Mouse (Mus musculus) forebrain, embryonic 16.5 days (tissue): ENCODE measurements around the gene Gm29666. TPM values are rescaled to one million over a fixed set of nuclear protein-coding genes. Genes with fewer than 3 reads are reported as not detected.
"Not testable (repeated sequence)": the region's sequence is repeated elsewhere in the genome, so short reads cannot be mapped to it uniquely, and the experiment has no call there.

Source experiments
- ATAC-seq: fragments of 200-750 bp; cut with Nextera tagmentation; 2 replicates; pipeline ENCODE4 v1.8.0; 2017; ENCODE audit warnings: mild to moderate bottlenecking, moderate library complexity
- H3K27ac ChIP-seq: fragments of 300-500 bp; sonication (generic); 2 replicates; pipeline ENCODE4 v1.5.1; 2014; ENCODE audit warnings: low read length, control low read depth
- H3K27me3 ChIP-seq: fragments of 300-500 bp; sonication (generic); replicated peaks from 2 replicates; pipeline ENCODE4 v1.6.1; 2014; ENCODE audit warnings: low read length; ENCODE audit not compliant: control insufficient read depth, insufficient read depth
- H3K36me3 ChIP-seq: fragments of 300-500 bp; sonication (generic); 2 replicates; pipeline ENCODE4 v1.6.1; 2014; ENCODE audit not compliant: control insufficient read depth, insufficient read depth
- H3K4me1 ChIP-seq: fragments of 300-500 bp; sonication (generic); replicated peaks from 2 replicates; pipeline ENCODE4 v1.6.1; 2014; ENCODE audit warnings: low read length; ENCODE audit not compliant: control insufficient read depth, insufficient read depth
- H3K4me2 ChIP-seq: fragments of 300-500 bp; sonication (generic); 2 replicates; pipeline ENCODE4 v1.6.1; 2014; ENCODE audit warnings: mild to moderate bottlenecking, low read length, control low read depth
- H3K4me3 ChIP-seq: fragments of 300-500 bp; sonication (generic); replicated peaks from 2 replicates; pipeline ENCODE4 v1.5.1; 2014; ENCODE audit warnings: mild to moderate bottlenecking, low read length, control low read depth
- H3K9ac ChIP-seq: fragments of 300-500 bp; sonication (generic); replicated peaks from 2 replicates; pipeline ENCODE4 v1.6.1; 2014; ENCODE audit warnings: low read depth, low read length, control low read depth
- H3K9me3 ChIP-seq: fragments of 300-500 bp; sonication (generic); 2 replicates; pipeline ENCODE4 v1.6.1; 2016; ENCODE audit warnings: low read length; ENCODE audit not compliant: control insufficient read depth
- WGBS: fragments of 180-500 bp; shearing (Covaris S2); extraction: QIAGEN DNeasy Blood & Tissue Kit; methylation state at CpG from one replicate; pipeline ENCODE4 v1.1.7; 2014; 5-methylcytosine and 5-hydroxymethylcytosine counted together
- polyA plus RNA-seq: library from polyadenylated mRNA; unstranded; fragments of >200 nt; fragmentation: Nextera tagmentation; extraction: Ambion mirVana; gene quantifications from 2 replicates; pipeline ENCODE4 v1.2.1, GENCODE M21; 2015

Gm29666 gene
- polyA plus RNA-seq, 1 experiment from 2014 or later = 1.1 TPM

DNA sequence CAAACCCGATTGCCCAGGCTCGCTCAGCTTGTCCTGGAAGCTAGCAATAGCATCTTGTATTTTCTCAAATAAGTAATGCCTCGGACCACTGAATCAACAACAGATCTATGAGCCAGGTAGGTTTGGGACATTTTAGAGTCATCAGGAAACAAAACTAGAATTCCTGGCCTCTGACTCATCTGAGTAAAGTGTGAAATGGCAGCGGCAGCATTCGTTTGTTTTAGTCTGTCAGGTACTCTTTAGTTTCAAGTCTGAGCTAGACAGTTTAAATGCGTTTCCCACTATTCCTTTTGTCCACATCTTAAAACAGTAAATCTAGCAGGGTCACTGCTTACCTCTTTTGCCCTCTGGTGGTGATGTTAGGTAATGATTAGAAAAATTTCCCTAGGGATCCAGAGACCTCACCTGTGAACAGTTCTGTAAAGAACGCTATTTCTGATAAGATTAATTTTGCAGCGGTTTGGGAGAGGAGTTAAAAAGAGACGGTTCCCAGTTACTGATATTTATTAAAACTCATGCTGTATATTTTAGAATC lies 5.0 kb upstream of the Gm29666 start:
- peaks cover 18% of the 10 kb centered on the region for H3K36me3 ChIP-seq
- H3K9me3 ChIP-seq = no peaks in the 10 kb centered on the region
- H3K27ac ChIP-seq = peak overlapping the region; percentile 23; the same call in 1 of the 2 replicates
- no peaks in the 10 kb centered on the region for H3K27me3 ChIP-seq
- WGBS = 12% methylated on average over 9 of the region's 9 CpGs
- H3K4me3 ChIP-seq = peak overlapping the region; percentile 83
- H3K9ac ChIP-seq = peak overlapping the region; percentile 94
- H3K4me2 ChIP-seq = peak overlapping the region; percentile 72
- ATAC-seq = no peak
- peaks cover 28% of the 10 kb centered on the region for H3K4me1 ChIP-seq

DNA sequence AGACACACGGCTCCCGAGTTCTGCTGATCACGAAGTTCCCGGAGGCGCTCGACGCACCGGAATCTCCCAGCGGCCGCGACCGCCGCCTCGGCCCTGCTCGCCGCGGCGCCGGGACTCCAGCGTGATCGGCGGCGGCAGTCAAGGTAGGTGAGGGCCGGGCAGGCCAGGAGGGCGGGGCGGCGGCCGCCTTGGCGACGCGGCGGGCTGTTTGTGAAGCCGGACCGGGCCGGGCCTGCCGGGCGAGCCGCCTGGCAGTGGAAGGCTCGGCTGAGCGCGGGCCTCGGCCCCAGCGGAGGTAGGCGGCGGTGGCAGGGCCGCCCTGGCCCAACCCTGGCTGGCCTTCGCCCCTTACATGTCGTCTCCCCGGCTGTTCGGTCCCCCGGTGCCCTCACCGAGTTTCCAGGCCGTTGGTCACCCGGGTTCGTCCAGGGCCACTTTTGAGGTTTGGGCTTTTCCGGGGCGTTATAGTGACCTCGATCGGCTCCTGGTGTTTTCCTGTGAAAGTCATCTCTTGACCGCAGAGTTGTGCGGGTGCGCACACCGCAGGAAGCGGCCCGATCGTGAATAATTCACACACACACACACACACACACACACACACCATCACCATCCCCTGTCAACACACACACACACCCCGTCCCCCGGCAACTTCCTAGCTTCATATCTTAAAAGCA lies 3.8 kb upstream of the Gm29666 start:
- under 1% methylated on average over 67 of the region's 68 CpGs for WGBS

DNA sequence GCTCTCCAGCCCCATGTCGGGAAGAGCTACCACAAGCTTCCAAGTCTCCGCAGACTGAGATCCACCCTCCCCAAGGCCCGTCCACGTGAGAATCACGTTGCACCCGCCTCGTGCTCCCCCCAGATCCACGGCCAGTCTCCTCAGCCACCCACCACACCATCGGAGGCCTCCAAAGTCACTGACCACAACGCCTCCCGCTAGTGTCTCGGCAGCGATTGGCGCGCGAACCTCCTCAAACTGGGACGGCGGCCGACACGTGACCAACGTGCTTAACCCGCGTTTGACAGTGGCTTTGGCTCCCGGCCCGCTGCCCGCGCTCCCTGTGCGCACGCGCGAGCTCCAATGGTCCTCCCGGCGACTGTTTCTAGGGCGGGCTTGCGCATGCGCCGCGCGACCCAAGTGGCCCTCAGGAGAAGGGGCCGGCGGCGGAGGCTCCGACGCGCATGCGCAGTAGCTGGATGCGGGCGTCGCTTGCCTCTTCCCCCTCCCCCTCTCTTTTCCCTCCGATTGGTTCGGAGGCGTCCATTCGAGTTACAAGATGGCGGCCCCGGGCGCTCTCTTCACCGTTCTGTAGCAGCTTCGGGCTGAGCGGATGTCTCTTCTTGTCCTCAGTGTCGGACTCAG lies 3.2 kb upstream of the Gm29666 start, which contains the start of gene Nup50:
Nup50 (plus strand) TSS at position 528 of the 624 bp plus-strand sequence.
- under 1% methylated on average over 49 of the region's 60 CpGs for WGBS
- ATAC-seq = peak; percentile 90
- Histone ChIP-seq H3K36me3 (0 out of 2 replicates have a peak, but pooled peaks cover 2% of the 10 kb centered on the region), H3K4me2 (peak within 1 kb of the TSS; percentile 85), H3K27me3 (no peaks in the 10 kb centered on the region), H3K9ac (peak within 1 kb of the TSS; percentile 94), H3K4me1 (peaks cover 28% of the 10 kb centered on the region), H3K4me3 (peak within 1 kb of the TSS; percentile 83), H3K27ac (peak within 1 kb of the TSS; percentile 94), H3K9me3 (no peaks in the 10 kb centered on the region)

More for the DNA sequence above, 3.8 kb upstream of the Gm29666 start:
- H3K9ac ChIP-seq = peak overlapping the region; percentile 94
- no peaks in the 10 kb centered on the region for H3K9me3 ChIP-seq
- peaks cover 28% of the 10 kb centered on the region for H3K4me1 ChIP-seq
- peaks cover 7% of the 10 kb centered on the region for H3K36me3 ChIP-seq
- H3K4me2 ChIP-seq = peak overlapping the region; percentile 72
- H3K27ac ChIP-seq = peak overlapping the region; percentile 94
- H3K4me3 ChIP-seq = peak overlapping the region; percentile 83
- ATAC-seq = peak; percentile 71
- H3K27me3 ChIP-seq = no peaks in the 10 kb centered on the region

DNA sequence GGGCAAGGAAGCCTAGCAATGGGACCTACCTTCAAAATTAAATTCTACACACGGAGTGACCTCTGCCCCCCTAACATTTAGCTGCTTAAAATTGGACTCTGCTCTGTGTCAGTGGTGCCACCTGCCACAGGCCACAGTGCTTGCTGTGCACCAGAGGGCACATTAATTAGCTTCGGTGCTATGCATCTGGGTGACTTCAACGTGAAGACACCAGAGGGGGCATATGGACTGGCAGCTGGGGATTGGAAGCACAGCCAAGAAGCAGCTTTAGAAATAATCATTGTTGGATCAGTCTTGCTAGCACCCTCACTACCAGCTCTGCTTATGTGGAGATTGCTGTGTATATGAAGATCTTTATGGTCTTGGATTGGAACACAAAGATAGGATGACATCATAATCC lies 6.6 kb downstream of the Gm29666 start:
- Histone ChIP-seq H3K27me3 (no peaks in the 10 kb centered on the region), H3K4me3 (no peak overlapping the region), H3K9me3 (0 out of 2 replicates have a peak, but pooled peaks cover 4% of the 10 kb centered on the region), H3K4me1 (no peaks in the 10 kb centered on the region), H3K36me3 (no peaks in the 10 kb centered on the region), H3K4me2 (no peak overlapping the region), H3K27ac (no peak overlapping the region), H3K9ac (no peak overlapping the region)
- ATAC-seq = no peak
- 74% methylated on average over 3 of the region's 3 CpGs for WGBS

DNA sequence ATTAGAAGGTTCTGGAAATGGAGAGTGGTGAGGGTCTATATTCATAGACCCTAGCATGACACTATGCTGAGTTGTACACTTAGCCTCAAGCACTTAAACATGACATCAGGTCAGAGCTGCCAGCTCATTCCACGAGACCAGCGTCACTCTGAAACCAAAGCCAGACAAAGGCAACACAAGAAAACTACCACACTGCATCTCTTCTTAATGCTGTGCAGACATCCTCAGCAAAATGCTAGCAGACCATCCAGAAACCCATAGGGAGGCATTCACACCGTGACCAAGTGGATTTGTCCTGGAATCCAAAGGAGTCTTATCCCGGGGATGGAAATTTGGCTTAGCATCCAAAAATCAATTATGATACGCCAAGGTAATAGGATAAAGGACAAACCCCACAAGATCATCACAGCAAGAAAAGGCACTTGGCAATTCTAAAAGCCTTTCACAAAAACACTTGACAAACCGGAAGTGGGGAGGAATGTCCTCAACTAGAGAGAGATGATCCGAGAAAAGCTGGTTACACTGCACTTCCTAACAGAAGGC lies 15.9 kb downstream of the Gm29666 start:
- H3K9ac ChIP-seq = no peak overlapping the region
- no peak for ATAC-seq
- no peaks in the 10 kb centered on the region; the same call in none of the 2 replicates for H3K4me1 ChIP-seq
- no peak overlapping the region for H3K4me2 ChIP-seq
- H3K27ac ChIP-seq = no peak overlapping the region
- no peaks in the 10 kb centered on the region for H3K36me3 ChIP-seq
- WGBS = 73% methylated on average over 7 of the region's 7 CpGs
- H3K27me3 ChIP-seq = no peaks in the 10 kb centered on the region
- no peak overlapping the region for H3K4me3 ChIP-seq
- no peaks in the 10 kb centered on the region for H3K9me3 ChIP-seq

DNA sequence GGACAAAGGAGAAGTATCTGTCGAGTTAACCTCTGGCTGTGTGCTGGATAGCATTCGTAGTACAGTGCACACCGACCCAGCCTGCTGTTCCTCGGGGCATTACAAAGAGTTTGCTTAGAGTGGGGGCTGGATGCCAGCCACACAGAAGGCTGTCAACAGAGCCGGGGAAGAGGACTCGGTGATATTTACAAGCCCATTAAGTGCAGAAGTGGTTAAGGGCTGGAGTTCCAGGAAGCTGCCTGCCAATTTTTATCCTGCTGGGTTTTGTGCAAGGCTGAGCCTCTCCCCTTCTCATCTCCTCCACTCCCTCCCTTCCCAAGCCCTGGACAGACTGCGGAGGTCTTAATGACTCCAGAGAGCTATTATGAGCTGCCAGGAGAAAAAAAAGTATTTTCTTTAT lies 21.8 kb downstream of the Gm29666 start:
- peak; percentile 89 for ATAC-seq
- no peaks in the 10 kb centered on the region for H3K27me3 ChIP-seq
- H3K36me3 ChIP-seq = no peaks in the 10 kb centered on the region
- H3K4me3 ChIP-seq = no peak overlapping the region
- no peak overlapping the region for H3K27ac ChIP-seq
- H3K4me1 ChIP-seq = peaks cover 12% of the 10 kb centered on the region
- no peaks in the 10 kb centered on the region for H3K9me3 ChIP-seq
- H3K4me2 ChIP-seq = peak overlapping the region; percentile 2
- 7% methylated on average over 7 of the region's 7 CpGs for WGBS
- no peak overlapping the region for H3K9ac ChIP-seq

DNA sequence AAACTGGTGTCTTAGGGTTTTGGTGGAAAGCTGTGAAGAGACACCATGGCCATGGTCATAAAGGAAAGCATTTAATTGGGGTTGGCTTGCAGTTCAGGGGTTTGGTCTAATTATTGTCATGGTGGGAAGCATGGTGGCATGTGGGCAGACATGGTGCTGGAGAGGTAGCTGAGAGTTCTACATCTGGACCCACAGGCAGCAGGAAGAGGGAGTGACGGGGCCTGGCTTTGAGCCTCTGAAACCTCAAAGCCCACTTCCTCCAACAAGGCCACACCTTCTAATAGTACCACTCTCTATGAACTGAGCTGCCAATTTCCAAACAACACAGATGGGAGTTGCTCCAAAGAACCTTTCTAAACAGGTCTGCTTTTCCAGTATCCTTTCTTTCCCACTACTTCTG lies 23.2 kb downstream of the Gm29666 start:
- WGBS = 76% methylated on average over 1 of the region's 1 CpGs
- no peaks in the 10 kb centered on the region for H3K27me3 ChIP-seq
- peaks cover 12% of the 10 kb centered on the region for H3K4me1 ChIP-seq
- ATAC-seq = no peak
- no peaks in the 10 kb centered on the region for H3K36me3 ChIP-seq
- no peak overlapping the region for H3K27ac ChIP-seq
- no peaks in the 10 kb centered on the region for H3K9me3 ChIP-seq
- H3K4me2 ChIP-seq = no peak overlapping the region
- no peak overlapping the region for H3K9ac ChIP-seq
- H3K4me3 ChIP-seq = no peak overlapping the region

DNA sequence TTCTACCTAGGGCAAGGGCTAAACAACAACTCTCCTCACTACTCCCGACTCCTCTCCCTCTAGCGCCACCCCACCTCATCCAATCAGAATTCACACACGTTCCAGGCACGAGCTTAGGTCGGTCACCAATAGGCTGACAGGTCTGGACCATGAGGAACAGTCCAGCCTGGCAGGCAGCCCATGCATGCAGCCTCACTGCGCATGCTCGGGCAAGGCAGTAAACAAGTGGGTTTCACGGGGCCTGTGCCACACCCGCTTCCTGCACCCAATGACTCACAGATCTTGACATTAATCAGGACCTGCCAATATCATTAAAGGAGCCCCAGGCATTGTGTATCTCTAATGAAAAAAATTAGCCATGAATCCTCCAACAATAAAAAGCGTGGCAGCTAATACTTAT lies 23.6 kb downstream of the Gm29666 start:
- not testable (repeated sequence) for H3K4me3 ChIP-seq, H3K27ac ChIP-seq, ATAC-seq, H3K36me3 ChIP-seq, H3K27me3 ChIP-seq, H3K4me2 ChIP-seq, H3K9ac ChIP-seq, H3K9me3 ChIP-seq
- H3K4me1 ChIP-seq = peaks cover 12% of the 10 kb centered on the region
- WGBS = 73% methylated on average over 10 of the region's 10 CpGs

DNA sequence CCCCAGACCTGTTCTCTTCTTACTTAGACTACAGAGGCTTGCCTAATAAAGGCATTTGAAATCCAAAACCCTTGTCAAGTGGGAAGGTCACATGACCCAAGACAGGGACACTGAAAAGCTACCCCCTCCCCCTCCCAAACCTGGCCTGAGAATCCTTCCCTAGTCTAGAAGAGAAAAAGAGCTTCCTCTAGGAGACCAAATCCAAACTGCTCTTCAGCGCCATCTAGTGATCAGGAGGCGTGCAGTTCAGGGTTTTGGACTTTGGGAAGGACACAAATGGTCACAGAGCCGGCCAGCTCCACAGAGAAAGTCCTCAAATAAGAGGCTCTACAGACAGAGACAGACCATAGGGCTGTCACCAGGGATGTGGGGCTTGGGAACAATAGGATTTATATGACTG lies 28.2 kb downstream of the Gm29666 start:
- Histone ChIP-seq H3K4me2 (no peak overlapping the region), H3K4me3 (no peak overlapping the region), H3K9ac (no peak overlapping the region), H3K27ac (no peak overlapping the region), H3K36me3 (no peaks in the 10 kb centered on the region), H3K4me1 (peaks cover 3% of the 10 kb centered on the region; the same call in 1 of the 2 replicates), H3K9me3 (no peaks in the 10 kb centered on the region), H3K27me3 (no peaks in the 10 kb centered on the region)
- 2% methylated on average over 3 of the region's 3 CpGs for WGBS
- 0 out of 2 replicates have a peak, but pooled peaks have one; percentile 61 for ATAC-seq
